Mouse (Mus musculus) liver, postnatal 0 days (tissue): ENCODE measurements at regions not wholly inside any gene's neighbourhood (a gene's known extent, or its start where the extent isn't known, plus 50 kb on each side); places are given as distances from the start of the nearest gene placed in this dataset.

ENCODE experiments used
- CTCF ChIP-seq: sonication (generic); IDR thresholded peaks from 2 replicates; pipeline ENCODE4 v1.5.1; 2016; ENCODE audit warnings: antibody characterized with exemption, low read depth
- EP300 ChIP-seq: IDR thresholded peaks from 2 replicates; pipeline ENCODE4 v1.6.1; 2016; ENCODE audit warnings: antibody characterized with exemption, low read depth, mild to moderate bottlenecking

- TF ChIP-seq EP300 (no peak), CTCF (no peak)
Observed at GRCm38 (mm10) chr17:44420098-44421070, 232.0 kb downstream of the Clic5 start.
